Mouse (Mus musculus) cerebellum, adult 8-10 months (tissue): ENCODE measurements around the gene Tmod4.
A peak's percentile ranks its signal among the peaks of the same experiment; 100 is the strongest.

Source experiments
- DNase-seq: peaks from one replicate; pipeline ENCODE4 v3.0.0; 2022

Tmod4 gene

GRCm38 (mm10) chr3:95174011-95174592 lies 49.8 kb downstream of the Tmod4 start:
- peak; percentile 86 for DNase-seq

GRCm38 (mm10) chr3:95176500-95176899 lies 52.2 kb downstream of the Tmod4 start:
- DNase-seq: no peak

- no peak for DNase-seq
Measured at GRCm38 (mm10) chr3:95177583-95177982, 53.3 kb downstream of the Tmod4 start.
